Mouse (Mus musculus) embryo, embryonic 11 days (tissue): ENCODE measurements at regions not wholly inside any gene's neighbourhood (a gene's known extent, or its start where the extent isn't known, plus 50 kb on each side); places are given as distances from the start of the nearest gene placed in this dataset.
"Not testable (repeated sequence)": the region's sequence is repeated elsewhere in the genome, so short reads cannot be mapped to it uniquely, and the experiment has no call there.

ENCODE experiments used
- DNase-seq: peaks from one replicate; pipeline ENCODE4 v3.0.0-alpha.2; 2015

DNA sequence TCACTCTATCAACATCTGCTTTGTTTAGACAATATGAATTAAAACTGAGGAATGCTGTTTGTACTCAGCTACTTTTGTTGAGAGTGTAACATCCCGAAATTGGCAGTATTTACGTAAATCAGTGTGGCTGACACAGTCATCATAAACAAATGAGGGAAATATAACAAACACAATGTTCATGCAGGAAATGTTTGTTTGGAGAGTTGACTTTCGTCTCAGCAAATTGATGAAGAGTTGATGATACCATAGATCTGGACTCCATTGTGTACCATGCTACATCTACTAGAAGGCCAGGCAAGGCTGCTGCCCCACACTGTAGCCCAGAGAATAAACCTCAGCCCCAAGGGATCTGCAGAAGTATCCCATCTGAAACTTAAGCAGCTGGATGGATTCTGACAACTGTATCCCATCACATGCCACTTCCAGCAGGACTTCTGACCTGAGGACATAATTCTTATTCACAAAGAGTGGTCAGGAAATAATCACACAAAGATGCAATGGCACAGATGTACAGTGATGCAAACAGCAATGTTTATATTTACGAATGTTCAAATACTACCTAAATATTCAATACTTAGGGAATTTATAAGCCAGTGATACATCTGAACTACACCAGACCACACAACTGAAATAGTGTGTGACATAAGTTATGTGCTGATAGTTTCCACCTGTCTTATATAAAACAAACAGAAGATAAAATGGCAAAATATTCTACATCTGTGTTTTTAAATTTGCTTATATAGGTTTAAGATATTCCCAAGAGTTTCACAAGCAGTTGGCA is 51.3 kb downstream of the Gm21897 start:
- DNase-seq, result no peak

DNA sequence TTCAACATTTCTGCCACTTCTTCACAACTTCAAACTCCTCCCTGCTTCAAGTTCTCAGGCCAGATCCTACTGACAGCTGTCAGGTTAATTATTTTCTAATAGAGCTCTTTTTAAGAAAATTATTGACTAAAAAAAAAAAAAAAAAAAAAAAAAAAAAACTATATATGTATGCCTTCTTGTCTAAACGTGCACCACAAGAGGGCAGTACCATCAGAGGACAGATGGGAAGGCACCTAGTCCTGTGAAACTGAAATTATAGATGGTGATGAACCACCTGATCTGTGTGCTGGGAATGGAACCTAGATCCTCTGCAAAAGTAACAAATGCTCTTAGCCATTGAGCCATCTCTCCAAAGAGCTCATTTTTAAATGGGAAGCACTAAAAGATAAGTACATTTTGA is 55.6 kb downstream of the Gm21897 start:
- no peak for DNase-seq

DNA sequence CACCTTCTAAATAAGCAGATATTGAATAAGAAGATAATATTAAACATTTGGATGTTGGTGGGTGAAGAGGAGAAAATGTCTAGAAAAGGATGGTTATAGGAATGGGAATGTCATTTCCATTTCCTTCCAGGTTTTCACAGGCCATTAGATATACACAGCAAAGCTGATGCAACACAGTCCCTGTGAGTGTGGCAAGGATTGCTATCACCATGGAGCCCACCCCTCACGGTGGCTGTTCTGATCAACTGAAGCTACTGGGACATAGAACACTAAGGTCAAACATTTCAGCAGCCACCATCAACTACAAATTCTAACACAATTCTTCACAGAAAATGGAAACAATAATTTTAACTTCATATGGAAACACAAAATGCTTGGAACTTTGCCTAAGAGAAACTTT is 56.7 kb downstream of the Gm21897 start:
- no peak for DNase-seq

DNA sequence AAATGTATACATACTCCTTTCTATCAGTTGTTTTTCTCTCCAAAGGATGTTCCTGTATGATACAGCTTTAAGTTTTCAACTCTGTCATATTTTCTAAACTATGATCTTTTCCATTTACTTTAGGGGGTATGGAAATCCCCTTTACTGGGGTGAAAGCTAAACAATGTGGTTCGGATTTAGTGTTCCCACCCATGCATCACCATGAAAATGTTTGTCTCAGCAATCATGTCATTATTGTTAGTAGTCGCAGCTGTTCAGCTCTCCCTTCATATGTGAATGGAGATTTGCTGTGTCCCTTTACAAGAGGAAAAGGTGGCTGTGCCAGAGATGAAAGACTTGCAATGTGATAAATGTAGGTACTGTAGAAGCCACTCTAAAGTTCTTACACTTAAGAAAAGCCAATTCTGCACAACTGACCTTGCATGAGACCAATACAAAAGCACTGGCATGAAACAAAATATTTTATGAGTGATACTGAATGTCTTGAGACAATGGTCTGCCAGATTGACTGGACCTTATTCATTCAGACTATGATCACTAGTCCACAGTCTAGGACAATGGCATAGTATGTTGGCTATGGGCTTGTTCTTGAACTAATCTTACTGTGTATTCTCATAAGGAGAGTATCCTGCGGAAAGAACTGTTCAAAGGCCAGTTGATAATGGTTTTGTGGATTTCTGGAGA is 68.4 kb downstream of the Gm21897 start:
- DNase-seq, result no peak

DNA sequence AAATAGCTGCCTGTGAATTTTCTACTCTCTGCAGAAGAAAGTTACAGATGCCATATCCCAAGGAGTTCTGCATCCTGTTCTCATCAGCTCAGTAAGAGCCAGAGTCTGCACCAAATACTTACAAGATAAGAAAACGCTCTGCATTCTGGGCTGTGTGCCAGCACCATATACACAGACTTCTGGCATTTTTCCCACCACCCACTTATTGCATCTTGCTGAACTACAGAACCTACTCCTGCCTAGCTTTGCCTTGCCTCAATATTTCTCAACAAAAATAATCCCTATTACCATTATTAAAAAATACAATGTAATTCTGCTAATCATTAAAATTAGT is 69.0 kb downstream of the Gm21897 start:
- peak; percentile 5 for DNase-seq

DNA sequence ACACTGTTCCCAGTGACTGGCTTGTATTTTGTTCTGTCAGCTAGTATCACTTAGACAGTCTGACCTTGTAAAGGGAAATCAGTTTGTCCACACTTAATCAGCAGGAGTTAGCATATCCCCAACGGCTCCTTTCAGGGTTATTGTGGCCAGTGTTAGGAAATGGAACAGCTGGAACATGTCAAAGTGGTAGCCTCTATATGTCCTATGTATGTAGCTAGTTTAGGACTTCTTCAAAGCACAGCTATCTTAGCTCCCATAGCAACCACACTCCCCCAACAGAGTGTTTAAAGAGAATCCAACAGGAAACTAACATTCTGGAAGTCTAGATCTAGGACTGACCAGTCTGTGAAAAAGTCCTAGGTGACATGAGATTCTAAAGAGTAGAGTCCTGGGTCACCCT is 72.6 kb downstream of the Gm21897 start:
- no peak for DNase-seq

DNA sequence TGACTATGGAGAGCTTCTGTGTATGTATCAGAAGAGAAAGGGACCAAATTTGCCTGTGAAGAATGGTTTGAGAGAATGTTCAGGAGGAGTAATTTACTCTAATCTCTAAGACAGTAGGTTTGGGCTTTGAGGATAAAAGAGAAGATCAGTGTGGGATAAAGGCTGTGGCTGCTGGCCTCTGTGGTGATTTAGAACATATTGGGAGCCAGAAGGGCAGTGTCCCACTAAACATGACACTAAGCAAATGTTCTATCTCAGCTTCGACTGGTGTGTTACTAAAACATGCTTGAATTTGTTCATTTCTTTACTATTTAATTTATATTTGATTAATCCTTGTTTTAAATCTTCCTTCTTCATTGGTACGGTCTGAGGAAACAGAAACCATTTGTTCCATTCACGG is 113.1 kb downstream of the Gm21897 start:
- DNase-seq, result no peak

DNA sequence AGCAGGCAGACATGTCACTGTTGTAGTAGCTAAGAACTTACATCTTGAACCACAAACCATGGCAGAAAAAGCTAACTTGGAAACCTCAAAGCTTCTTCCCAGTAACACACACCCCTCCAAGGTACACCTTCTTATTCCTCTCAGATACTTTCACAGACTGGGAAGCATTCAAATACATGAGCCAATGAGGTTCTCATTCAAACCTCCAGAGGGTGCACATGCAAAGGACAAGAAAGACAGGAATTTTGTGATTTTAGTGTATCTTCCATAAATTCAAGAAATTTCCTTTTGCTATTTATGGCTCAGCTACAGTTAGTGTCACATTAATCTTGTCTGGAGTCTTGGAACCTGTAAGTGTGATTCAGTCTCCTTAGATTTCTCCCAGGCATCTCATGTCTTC is 115.4 kb downstream of the Gm21897 start:
- DNase-seq, result no peak

DNA sequence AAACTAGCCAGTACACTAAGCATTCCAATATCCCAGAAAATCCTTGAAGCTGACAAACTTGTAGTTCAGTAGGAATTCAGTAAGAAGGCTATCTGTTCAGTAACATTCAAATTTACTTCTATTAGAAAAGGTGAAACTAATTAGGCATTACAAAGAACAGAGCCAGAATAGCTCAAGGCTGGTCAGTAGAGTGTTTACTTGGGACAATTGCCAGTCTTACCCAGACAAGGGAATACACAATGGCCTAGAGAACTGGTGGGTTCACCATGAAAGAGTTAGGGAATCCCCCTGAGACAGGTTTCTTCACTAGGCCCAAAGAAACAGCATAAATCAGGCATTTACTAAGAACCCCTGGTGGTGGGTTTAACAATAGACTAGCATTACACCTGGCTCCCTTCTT is 145.6 kb downstream of the Gm21897 start:
- not testable (repeated sequence) for DNase-seq

DNA sequence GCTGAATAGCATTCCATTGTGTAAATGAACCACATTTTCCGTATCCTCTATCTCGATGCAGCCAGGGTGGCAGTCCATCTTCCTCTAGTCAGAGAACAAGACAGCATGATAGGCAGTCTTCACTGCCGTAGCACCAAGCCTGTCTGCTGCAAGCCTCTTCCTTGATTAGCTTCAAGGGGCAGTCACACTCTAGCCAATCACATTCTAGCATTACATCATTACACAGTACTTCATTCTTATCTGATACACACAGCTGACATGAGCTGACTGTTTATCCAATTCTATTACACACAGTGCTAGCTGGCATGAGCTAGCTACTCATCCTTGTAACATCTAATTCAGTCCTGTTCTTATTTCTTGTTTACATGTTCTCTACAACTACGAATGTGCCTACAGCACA is 156.6 kb downstream of the Gm21897 start:
- no peak for DNase-seq

DNA sequence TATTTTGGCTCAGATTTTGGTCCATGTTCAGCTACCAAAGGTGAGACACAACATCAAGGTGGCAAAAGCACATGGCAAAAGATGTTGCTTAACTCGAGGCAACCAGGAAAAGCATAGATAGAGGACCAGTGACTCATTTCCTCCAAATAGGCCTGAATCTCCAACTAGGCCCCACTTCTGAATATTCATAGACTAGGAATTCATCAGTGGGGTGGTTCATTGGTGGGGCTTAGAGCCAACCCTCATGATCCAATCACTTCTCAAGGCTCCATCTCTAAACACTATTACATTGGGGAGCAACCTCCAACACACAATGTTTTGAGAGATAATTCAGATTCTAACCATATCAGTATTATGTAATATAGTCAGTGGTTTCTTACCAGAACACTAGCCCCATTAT is 161.6 kb downstream of the Gm21897 start:
- DNase-seq, result no peak

DNA sequence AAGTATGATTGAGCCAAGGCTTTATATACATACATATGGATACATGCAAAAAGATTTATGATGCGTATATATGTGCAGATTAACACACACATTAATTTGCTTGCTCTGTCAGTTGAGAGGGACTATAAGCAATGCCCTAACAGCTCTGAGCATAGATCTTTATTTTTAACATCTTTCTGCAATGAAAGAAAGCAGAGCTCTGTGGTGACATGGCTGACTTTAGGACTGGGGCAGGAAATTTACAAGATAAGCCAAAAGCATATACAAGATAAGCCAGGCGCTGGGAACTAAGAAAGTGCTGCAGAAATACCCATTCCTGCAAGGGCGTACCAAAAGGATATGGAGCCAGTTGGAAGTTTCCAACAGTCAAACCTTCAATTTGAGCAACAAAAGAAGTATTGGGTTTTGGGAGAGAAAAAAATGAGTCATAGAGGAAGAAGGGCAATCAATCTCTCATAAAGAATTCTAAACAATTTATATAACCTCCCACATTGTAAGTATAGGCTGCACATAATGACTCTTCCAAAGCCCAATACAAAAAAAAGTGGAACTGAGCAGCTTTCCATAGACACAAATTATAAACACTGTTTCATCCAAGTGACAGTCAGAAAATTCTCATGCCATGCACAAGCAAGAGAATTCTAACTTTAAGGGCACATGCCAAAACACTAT is 174.2 kb downstream of the Gm21897 start:
- no peak for DNase-seq

DNA sequence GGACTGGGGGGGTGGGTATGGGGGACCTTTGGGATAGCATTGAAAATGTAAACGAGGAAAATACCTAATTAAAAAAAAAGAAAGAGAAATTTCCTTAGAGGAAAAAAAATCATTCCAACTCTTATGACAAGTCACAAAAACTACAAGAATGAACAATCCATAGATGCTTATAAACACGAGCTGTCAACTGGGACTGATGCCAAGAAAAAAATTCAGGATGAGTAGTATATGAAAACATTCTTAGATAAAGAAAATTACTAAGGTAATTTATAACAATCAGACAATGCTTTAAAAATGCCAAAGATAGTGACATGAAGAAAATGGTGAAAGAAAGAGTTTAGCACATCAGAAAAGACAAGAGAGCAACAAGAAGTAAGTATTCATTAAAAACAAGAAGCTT is 176.0 kb downstream of the Gm21897 start:
- no peak for DNase-seq
